ENCODE assay signal across 8 mouse cellular contexts in the genomic region with DNA sequence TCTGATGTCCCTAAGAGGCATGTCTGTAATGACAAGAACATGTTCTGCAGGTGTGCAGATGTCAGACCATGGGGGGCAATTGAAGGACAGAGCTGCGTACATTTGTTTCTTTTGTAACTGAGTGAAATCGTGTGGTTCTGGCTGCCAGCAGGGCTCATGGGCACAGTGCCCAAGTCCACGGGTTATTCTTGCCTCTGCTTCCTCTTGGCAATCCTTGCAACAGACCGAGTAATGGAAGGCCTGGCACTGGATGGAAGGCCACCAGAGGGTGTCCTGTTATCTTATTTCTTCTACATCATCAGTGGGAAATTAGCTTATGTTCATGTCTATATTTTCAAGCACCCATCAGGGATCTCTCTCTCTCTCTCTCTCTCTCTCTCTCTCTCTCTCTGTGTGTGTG. TPM values are rescaled to one million over a fixed set of nuclear protein-coding genes. Genes with fewer than 3 reads are reported as not detected.
DNase-seq lines count a peak whose midpoint lies in the region; TF ChIP-seq lines count a peak whose summit lies in the region.
"Had no signal": no experiment of that assay in that cellular context is flagged by ENCODE, and none has a peak within 500 bp of the region (broad histone marks: within the 10 kb centered on the region; RNA-seq: fewer than 3 reads in every experiment).

No protein-coding gene starts in this region.

- TF ChIP-seq CTCF in cerebellum, adult 2 months (IDR thresholded peaks at IDR 0.05; ENCODE audit: borderline replicate concordance, insufficient read depth, low read depth, low read length), result peak; percentile 44; the same call in 1 of the 2 replicates
- no peak for TF ChIP-seq CTCF in thymus, adult 2 months (IDR thresholded peaks at IDR 0.05; ENCODE audit: borderline replicate concordance, control insufficient read depth, extremely low read depth, insufficient read depth, low read length, poor library complexity)

- H3K4me1 ChIP-seq in cerebellum, adult 2 months (ENCODE audit: control insufficient read depth, insufficient read depth, low read length), result peaks cover 18% of the 10 kb centered on the region
- no peaks in the 10 kb centered on the region for H3K4me1 ChIP-seq in thymus, adult 2 months (replicated peaks; ENCODE audit: control insufficient read depth, insufficient read depth, low read length)
- H3K4me1 ChIP-seq: limb, embryonic 13.5 days had no signal

- under 1% methylated on average over 4 of the region's 4 CpGs for WGBS in cerebellum, adult 2 months
- 23% methylated on average over 4 of the region's 4 CpGs for WGBS in thymus, adult 2 months

- peak; percentile 67 for DNase-seq in urinary bladder, postnatal 14 days (ENCODE audit: low spot score)
- DNase-seq in urinary bladder, postnatal 10 days (ENCODE audit: low spot score), result no peak
- peak; percentile 83 to 87 for DNase-seq in cerebellum, adult 2 months
- DNase-seq in heart, adult 8-10 months (ENCODE audit: low spot score), result peak; percentile 67
- peak; percentile 70 to 72 for DNase-seq in layer of hippocampus, postnatal 36 days
- DNase-seq in ovary, postnatal 14 days (ENCODE audit: low spot score), result peak; percentile 59
- no peak for DNase-seq in thymus, adult 2 months

- no peak overlapping the region for H3K27ac ChIP-seq in cerebellum, adult 2 months (ENCODE audit: insufficient read depth, low read length)
- no peak overlapping the region for H3K27ac ChIP-seq in thymus, adult 2 months (ENCODE audit: control insufficient read depth, insufficient read depth, low read length)
- H3K27ac ChIP-seq: limb, embryonic 13.5 days had no signal

- H3K4me3 ChIP-seq in cerebellum, adult 2 months (replicated peaks; ENCODE audit: insufficient read depth, low read depth, low read length), result peak overlapping the region; percentile 4
- no peak overlapping the region for H3K4me3 ChIP-seq in thymus, adult 2 months (ENCODE audit: control insufficient read depth, insufficient read depth, low read length)
- H3K4me3 ChIP-seq: limb, embryonic 13.5 days had no signal

- TF ChIP-seq POLR2A in cerebellum, adult 2 months (IDR thresholded peaks at IDR 0.05; ENCODE audit: borderline replicate concordance, insufficient read depth, low read length), result no peak
- no peak for TF ChIP-seq POLR2A in thymus, adult 2 months (IDR thresholded peaks at IDR 0.05; ENCODE audit: control insufficient read depth, extremely low read depth, insufficient read depth, low read length, poor library complexity)

- no peaks in the 10 kb centered on the region; the same call in 1 of the 2 replicates for H3K36me3 ChIP-seq in thymus, adult 2 months (ENCODE audit: control insufficient read depth, insufficient read depth, low read length)

- no peaks in the 10 kb centered on the region for H3K27me3 ChIP-seq in cerebellum, adult 2 months (ENCODE audit: control insufficient read depth, insufficient read depth, low read length)
- no peaks in the 10 kb centered on the region for H3K27me3 ChIP-seq in thymus, adult 2 months (ENCODE audit: control insufficient read depth, insufficient read depth, low read length)
- H3K27me3 ChIP-seq: limb, embryonic 13.5 days had no signal

RNA-seq across cellular contexts. Expression of gene Sfmbt1, which starts 19.0 kb away (rescaled TPM):
- polyA plus RNA-seq in cerebellum, adult 2 months (2012; rRNA removed), result 8.9 and 9.7 TPM in 2 replicates
- total RNA-seq in heart, adult 8-10 months (2022), result 10 to 100 TPM; 13.1 to 14.1 (median 13.3) TPM
- total RNA-seq in layer of hippocampus, postnatal 36 days (2021), result 10 to 100 TPM; 32.3 to 33.0 TPM
- polyA plus RNA-seq in thymus, adult 2 months (2012; rRNA removed), result 3.2 and 4.0 TPM in 2 replicates

RNA-seq across cellular contexts. Expression of gene Rft1, which starts 41.4 kb away (rescaled TPM):
- polyA plus RNA-seq in cerebellum, adult 2 months (2012; rRNA removed), result 12.1 and 12.4 TPM in 2 replicates
- total RNA-seq in heart, adult 8-10 months (2022), result 1 to 10 TPM; 6.6 to 8.0 (median 7.4) TPM
- 10 to 100 TPM; 11.2 to 12.7 TPM for total RNA-seq in layer of hippocampus, postnatal 36 days (2021)
- polyA plus RNA-seq in thymus, adult 2 months (2012; rRNA removed), result 13.8 and 14.0 TPM in 2 replicates

Comparison
In these comparisons a context has a peak if more than half of its experiments do, and no peak if none do; other contexts are left out.
1. DNase-seq: peak in urinary bladder, postnatal 14 days (single experiment), cerebellum, adult 2 months (2 of 2), heart, adult 8-10 months (single experiment), layer of hippocampus, postnatal 36 days (2 of 2) and ovary, postnatal 14 days (single experiment); none in urinary bladder, postnatal 10 days (single experiment) and thymus, adult 2 months (single experiment).